Mouse (Mus musculus) ovary, postnatal 10 days (tissue): ENCODE results near the gene Ninj2.

Experiments used
- DNase-seq: peaks from one replicate; pipeline ENCODE4 v3.0.0; 2022; ENCODE audit warnings: low spot score

Ninj2 gene

DNA sequence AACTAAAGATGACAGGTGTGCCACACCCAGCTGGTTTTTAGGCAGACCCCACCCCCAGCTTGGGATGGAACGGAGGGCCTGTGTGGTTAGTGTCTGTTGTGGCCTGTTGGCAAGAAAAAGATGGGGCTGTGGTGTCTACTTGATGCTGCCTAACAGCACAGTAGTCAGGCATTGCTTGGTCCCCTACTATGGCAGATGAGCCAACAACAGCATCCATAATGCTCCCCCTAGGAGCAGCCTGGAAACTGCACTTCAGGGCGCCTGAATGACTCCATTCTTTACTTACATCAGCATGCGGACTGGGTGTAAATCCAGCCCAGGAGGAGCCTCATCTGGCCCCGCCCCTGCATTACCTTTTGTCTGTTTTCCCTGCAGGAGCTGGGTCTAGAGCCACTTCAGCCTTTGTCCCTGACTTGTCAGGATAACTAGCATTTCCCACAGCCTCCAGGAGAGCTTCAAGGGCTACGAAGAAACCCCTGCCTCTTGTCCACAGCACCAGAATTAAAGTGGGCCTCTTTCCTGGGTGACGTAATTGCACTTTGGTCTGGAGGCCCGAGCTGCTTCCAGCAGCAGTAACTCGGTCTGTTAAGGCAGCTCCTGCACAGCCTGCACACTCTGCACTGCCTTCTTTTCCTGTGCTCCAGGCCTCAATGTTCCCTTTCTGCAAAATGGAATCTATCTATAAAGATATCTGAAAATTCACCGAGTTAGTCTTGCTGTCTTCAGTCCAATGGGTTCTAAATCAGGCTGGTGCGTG is 106.7 kb downstream of the Ninj2 start:
- no peak for DNase-seq

DNA sequence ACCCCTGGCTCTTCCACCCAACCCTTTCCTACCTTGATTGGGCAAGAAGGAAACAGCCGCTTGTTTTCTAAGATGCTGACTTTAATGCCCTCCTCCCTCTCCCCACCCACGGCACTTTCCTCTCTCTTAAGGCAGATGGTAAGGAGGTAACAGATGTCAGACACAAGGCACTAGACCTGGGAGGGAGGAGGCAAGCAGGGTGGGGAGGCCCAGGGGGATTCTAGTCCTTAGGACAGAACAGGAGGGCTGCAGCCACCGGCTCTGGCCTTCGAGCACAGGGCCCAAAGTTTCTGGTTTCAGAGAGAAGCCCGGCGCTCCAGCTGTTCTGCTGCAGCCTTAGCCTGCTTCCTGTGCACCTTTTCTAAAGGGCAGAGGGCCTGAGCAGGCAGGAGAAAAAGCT is 108.8 kb downstream of the Ninj2 start:
- no peak for DNase-seq

DNA sequence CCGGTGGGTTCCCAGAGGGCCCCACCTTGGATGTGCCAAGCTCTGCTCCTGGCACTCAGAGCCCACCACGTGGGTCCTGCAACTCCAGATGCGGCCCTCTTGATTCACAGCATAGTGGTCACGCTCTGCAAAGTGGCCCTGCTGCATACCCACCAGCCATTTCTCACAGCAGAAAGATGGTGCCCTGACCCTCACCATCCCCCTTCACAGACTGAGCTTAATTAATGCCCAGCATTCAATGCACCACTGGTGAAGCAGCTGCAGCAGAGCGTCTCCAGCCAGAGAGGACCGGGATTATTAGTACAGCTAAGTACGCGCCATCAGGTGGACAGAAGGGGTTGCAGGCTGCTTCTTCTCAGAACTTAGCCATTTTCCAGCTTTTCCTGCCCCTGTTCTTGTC is 109.3 kb downstream of the Ninj2 start:
- no peak for DNase-seq

DNA sequence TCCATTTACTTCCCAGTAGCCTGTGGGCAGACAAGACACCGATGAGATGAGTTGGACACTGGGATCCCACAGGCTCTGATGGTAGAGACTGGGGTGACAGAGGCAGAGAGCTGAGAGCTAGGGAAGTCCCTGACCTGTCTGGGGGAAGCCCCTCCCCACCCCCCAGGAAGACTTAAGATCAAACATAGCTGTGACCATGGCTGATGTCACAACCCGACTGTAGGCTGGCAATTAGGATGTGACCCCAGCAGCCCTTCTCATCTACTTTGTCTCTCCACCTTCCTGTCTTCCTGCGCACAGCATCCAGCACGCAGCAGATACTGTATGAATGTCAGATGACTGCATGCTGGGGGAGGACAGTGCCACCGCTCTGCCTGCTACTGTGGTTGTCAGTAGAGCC is 113.4 kb downstream of the Ninj2 start:
- no peak for DNase-seq

DNA sequence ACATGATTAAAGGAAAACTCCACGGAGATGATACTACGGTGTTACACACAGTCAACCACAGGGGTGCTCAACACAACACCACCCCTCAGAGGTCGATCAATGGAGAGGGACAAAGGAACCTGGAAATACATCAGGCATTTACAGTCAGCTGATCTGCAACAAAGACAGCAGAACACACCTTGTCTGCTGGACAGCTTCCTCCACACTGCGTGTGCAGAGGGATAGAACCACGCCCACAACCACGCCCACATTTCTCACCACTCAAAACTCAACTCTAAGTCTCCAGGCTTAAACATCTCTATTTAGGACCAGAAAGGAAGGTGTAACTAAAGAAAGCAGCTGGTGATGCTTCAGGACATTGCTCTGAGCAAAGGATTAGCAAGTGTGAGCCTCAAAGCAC is 118.4 kb downstream of the Ninj2 start:
- DNase-seq: no peak

DNA sequence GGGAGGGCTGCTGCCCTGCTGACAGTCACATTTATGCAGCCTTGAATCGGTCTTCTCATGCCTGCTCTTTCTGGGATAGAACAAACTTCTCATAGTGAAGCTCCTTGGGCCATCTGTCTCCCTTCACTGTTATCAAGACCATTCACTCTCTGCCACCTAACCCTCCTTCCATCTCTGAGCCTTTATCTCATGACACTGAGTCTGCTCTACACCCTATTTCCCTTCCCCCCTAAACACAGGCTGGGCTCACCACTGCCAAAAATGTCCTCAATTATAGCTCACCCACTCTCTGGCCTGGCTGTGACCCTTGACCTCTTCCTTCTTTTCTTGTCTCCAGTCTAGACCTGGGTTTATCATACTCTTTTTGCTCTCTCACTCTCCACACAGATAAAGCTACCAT is 123.6 kb downstream of the Ninj2 start:
- DNase-seq: no peak

DNA sequence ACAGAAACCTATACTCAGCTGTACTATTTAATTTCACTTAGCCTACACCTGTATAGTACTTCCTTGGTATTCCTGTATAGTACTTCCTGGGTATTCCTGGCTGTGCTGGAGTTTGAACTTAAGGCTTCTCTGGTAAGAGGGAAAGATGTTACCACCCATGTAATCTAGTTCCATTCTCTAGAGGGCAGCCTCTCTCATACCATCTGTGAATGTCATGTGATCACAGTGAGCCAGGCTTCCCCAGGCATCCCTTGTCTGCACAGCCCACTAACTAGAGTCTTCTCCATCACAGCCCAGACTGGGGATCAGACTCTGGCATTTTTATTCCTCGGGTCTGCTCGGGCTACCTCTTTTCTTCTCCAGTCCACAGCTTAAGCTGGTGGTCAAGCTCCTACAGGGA is 126.1 kb downstream of the Ninj2 start:
- no peak for DNase-seq

DNA sequence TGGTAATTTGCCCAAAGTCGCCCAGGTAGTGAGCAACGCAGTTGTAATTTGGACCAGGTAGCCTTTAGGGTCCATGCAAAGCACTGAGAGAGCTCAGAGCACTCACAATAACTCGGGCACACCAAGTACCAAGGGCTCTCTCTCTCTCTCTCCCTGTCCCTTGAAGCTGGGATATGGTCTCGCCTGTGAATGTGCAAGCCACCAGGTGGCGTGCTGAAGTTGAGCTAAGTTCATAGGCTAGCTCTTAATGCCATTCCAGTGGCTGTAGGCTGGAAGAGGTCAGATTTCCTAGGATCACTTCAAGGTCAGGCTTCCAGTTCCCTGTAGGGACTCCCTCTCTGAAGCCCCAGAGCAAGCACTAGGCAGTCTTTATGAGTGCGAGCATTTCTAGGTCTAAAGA is 129.5 kb downstream of the Ninj2 start:
- DNase-seq: peak; percentile 27

DNA sequence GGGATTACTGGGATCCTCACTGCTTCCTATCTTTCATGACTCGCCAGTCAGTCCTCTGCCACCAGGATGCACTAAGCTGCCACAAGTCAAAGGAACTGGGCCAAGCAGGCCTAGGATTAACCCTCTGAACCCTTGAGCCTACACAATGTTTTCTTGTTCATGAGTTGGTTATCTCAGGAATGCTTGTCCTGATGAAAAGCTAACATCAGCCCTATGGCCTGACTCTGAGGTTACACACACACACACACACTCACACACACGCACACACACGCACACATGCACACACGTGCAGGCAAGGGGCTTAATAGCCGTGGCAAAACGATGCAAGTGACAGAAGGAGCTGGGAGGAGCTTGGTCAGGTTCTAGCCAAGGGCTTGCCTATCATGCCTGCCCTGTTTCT is 132.2 kb downstream of the Ninj2 start:
- no peak for DNase-seq

DNA sequence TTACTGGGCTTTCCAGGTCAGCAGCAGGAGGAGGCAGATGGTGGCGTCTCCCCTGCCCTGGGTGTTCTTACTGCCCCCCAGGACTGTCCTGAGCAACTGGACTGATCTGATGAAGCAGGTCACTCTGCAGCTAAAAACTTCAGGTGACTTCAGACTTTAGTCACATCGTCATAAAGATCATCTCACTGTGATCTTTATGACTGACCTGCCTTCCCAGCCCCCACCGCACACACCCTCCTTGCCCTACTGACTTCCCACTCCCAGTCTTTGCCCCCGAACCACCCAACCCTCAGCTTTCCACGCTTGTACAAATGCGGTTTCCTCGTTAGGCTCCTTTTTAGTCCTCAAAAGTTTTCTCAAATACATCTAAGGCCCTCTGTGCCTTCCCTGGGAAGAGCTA is 133.9 kb downstream of the Ninj2 start:
- no peak for DNase-seq

DNA sequence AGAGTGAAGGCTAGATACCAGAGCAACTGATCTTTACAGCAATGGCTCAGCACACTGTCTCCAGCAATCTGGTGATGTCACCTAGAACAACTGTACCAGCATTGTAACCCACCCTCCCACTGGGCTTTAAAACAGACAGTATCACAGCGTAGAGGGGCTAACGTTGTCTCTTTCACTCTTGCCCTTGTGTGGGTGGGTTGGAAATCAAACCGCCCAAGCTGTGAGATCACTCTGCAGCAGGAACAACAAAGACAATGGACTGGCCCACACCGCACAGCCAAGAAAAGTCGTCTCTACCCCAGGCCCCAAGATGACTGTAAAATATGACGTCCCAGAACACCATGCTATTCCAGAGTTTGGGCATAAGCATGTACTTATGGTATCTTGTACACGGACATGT is 136.7 kb downstream of the Ninj2 start:
- no peak for DNase-seq

DNA sequence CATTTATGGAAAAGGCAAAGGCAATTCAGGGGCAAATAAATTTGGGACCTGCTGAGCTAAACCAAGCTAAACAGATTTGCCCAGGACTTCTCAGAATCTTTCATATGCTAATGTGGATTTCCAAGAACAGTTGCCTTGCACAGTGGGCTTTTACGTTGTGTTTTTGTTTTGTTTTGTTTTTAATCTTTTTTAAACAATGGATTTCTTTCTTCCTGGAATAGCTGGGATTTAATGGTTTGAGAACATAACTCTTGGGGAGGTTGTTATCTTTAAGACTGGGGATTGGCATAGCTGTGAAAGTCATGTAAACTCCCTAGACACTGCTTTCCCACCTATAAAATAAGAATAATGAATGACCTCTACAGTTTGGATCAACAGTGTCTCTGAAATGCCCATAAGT is 137.3 kb downstream of the Ninj2 start:
- DNase-seq: no peak

DNA sequence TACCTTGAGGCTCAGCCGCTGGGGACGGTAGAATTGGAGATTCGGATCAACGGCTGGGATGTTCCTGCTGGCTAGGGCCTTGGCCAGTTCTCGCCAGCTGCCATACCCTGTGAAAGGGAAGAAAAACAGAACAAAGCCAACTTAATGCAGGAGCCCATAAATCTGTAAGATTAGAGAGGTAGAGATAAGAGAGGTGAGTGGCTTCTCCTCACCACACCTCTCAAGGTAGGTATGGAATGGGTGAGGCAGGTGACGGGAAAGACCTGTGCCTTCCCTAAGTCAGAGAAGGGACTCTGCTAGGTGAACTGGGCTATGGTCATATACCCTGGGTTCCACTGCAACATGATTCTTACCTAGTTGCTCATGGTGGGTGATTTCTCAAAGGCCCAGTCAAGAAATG is 139.7 kb downstream of the Ninj2 start:
- no peak for DNase-seq

DNA sequence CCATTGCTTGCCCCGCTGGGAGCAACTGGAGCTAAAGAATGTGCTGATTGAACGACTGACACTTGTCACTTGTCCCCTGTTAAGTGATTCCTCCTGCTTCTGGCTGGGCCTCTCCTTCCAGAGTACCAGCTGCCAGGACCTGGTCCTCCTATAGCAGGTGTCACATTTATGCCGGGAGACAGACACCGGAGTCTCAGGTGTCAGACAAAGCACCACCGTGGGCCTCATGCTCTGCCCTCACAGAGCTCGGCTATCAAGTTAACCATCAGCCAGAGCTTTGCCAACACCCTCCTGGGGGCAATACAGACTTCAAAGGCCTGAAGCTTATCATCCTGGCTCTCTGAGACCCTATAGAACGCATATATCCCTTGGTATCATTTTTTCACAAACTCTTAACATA is 142.7 kb downstream of the Ninj2 start:
- DNase-seq: no peak

DNA sequence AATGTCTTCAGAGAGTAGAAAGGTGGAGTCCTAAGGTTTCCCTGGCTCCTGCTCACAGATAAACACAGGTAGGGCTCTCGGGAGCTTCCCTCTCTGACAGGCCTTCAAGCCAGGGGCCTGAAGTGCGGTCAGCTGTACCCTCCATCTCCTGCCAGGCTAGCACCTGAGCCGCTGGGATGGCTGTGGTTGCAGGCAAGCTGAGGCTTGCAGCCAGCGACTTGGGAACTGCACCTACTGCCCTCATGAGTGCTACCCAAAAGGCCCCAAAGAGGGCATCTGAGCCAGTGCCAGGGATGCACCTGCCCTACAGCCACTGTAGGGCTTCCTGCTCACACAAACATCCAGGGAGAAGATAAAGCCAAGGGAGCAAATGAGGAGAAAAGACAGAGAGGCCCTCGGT is 147.3 kb downstream of the Ninj2 start:
- DNase-seq: no peak

DNA sequence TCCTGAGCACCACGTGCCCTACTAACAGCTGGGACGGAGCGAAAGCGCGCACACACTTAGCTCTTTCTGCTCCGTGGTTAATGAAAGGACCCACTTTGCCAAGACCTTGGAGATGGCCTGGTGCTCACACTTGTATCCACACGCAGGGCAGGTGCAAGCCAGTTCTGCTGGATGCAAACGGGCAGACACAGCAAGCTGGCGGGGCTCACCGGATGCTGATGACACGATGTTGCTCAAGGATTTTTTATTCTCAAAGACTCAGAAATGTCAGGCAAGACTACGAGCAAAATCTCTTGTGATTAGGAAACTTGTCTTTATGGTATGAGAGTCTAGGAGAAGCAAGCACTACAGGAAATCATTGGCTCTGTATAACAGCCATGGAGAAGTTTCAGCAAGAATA is 148.3 kb downstream of the Ninj2 start:
- DNase-seq: no peak

DNA sequence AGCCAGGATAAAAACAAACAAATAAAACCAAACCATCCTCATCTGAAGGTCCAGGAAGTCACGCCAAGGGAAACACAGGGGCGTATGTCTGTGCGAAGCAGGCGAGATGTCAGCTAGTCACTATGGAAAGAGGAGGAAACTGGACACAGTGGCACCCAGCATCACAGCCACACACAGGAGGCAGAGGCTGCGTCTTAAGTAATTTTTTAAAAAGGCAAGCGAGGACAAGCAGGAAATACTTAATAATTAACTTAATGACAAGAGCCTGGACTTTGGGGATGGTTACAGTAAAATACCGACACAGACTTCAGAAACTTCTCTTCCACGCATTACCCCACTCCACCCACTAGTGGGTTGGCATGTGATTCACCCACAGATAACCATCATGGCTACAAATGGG is 149.4 kb downstream of the Ninj2 start:
- DNase-seq: no peak

DNA sequence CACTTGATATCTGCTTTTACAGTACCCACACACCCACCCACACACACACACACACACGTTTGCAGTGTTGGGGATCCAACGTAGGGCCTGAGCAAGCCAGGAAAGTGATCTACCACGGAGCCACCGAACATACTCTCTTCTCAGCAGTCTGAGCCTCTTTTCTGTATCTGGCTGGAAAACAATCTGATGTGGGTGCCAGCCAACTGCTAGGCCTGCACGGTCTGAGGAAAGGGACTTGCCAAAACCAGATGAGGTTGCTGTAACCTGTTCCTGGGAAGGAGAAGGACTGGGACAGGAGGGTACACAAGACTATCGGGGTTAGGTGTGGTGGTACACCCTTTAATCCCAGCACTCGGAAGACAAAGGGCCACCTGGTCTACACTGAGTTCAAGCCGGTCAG is 150.1 kb downstream of the Ninj2 start:
- DNase-seq: no peak

DNA sequence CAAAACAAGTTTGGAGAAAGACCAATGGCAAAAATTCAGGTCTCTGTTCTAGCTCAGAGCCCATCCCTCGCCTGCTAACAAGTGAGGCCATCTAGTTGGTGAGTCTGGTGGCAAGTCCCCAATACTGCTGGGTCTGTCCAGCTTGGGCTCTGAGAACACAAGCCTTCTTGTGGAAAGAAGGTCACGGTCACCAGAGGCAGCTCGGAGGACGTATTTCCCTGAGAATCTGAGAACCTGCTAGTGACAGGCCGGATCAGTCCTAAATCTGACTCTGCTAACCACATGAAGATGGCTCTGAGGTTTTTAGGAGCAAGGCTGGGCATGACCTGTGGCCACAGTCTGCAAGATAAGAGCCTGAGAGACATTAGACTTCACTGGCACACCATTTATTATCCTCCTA is 153.5 kb downstream of the Ninj2 start:
- DNase-seq: no peak

DNA sequence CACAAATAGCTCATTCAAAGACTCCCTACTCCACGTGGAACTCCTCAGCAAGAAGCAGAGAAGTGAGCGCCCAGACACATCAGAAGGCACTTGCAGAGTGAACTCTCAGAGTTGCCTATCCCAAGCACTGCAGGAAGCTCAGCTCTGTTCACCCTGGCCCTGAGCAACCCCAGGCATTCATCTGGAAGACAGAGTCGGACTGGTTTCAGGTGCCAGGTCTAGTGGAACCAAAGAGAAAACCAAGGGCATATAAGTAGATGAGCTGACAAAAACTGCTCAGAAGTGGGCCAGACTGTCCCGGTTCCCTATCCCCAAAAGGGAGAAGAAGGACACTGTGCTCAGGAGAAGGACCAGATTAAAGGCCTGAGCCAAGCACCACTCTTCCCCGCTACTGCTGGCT is 156.7 kb downstream of the Ninj2 start:
- DNase-seq: no peak
